Mouse (Mus musculus) urinary bladder, adult 18-20 months (tissue): Measurements from ENCODE around the gene Gpr156.
"Not testable (repeated sequence)": the region's sequence is repeated elsewhere in the genome, so short reads cannot be mapped to it uniquely, and the experiment has no call there.

Source experiments
- DNase-seq, 2 experiments: peaks; one replicate each; pipeline ENCODE4 v3.0.0; 2022; ENCODE audit warnings: low spot score in 2 of 2, mixed read lengths in 2 of 2

The Gpr156 gene

DNA sequence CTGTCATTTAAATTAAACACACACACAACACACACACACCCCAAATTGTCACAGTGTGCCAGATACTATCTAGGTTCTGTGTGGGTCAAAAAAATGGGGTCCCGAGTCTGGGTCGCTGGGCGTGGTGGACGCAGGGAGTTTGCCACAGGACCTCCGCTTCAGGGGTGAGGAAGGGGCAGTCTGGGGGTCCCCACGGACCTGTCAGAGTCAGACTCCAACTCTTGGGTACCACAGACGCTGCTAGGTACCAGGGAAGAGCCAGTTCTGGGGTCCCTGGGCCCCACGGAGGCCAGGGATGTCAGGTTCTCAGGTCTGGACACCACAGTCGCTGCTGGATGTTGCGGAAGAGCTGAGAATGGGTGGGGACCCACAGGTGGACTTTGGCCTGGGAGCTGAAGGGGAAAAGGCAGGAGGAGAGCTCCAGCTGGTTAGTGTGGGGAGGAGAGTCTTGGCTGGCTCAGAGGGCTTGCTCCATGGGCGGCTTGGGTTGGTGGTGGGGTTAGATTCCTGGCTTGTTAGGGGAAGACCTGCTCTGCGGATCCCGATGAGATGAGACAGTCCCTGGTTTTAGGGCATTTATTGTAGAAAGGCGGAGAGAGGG, 39.9 kb downstream of the Gpr156 start:
- DNase-seq = no peak

- DNase-seq = no peak
These were observed 40.5 kb downstream of the Gpr156 start for GRCm38 (mm10) chr16:37956751-37957150.

GRCm38 (mm10) chr16:37962696-37963095, 46.4 kb downstream of the Gpr156 start:
- DNase-seq = not testable (repeated sequence)

DNA sequence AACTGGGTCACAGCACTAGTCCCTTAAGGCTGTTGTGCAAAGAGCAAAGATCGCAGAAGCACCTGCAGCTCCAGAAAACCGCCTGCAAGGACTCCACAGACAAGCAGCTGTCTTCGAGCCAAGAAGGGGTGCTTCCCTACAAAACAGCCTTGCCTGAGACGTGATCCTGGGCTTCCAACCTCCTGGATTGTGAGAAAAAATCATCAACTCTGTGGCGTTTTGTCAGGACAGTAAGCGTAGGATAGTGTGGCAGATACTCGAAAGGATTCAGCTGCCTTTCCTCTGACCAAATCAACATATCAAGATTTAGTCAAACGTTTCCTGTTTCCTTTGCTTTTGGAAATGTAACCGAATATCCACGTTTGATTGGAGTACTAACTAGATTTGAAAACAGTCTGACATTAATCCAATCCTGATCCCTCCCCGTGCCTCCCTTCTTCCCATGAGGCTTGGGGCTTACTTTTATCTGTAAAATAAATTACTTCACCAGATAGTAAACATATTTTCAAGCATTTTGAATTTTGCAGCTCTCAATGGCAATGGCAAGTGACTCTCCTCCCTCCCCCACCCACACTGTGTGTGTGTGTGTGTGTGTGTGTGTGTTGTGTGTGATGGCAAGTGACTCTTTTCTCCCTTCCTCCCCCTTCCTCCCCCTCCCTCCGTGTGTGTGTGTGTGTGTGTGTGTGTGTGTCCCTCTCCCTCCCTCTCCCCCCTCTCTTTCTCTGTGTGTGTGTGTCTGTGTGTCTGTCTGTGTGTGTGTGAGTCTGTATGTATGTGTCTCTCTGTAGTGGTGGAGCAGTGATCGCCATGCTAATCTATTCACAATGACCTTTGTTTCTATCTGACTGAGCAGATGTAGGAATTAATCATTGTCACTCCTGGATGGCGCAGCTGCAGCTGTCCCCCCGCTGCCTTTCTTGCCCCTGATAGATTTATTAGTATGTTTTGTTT, 47.3 kb downstream of the Gpr156 start:
- no peak for DNase-seq

GRCm38 (mm10) chr16:37964380-37965070, 48.2 kb downstream of the Gpr156 start:
- DNase-seq = no peak

GRCm38 (mm10) chr16:37966871-37967270, 50.6 kb downstream of the Gpr156 start:
- DNase-seq = no peak

DNA sequence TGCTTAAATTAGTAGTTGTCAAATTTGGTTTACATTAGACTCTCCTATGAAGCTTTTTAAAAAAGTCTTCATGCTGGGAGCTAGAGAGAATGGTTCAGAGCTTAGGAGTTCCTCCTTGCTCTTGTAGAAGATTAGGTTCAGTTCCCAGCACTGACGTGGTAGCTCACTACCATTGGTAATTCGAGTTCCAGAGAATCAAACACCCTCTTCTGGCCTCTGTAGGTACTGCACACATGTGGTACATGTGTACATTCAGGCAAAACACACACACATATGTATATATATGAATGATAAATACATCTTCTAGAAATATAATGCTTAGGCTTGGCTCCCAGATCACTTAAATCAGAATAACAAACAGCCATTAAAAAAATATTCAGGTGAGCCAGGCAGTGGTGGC, 51.1 kb downstream of the Gpr156 start:
- DNase-seq = no peak

- DNase-seq = no peak
These were observed 55.2 kb downstream of the Gpr156 start for GRCm38 (mm10) chr16:37971522-37971921.

- no peak for DNase-seq
These were observed 56.1 kb downstream of the Gpr156 start for GRCm38 (mm10) chr16:37972357-37972756.

- not testable (repeated sequence) for DNase-seq
These were observed 56.9 kb downstream of the Gpr156 start for GRCm38 (mm10) chr16:37973239-37973638.

GRCm38 (mm10) chr16:37973855-37974519, 57.7 kb downstream of the Gpr156 start:
- DNase-seq = no peak

DNA sequence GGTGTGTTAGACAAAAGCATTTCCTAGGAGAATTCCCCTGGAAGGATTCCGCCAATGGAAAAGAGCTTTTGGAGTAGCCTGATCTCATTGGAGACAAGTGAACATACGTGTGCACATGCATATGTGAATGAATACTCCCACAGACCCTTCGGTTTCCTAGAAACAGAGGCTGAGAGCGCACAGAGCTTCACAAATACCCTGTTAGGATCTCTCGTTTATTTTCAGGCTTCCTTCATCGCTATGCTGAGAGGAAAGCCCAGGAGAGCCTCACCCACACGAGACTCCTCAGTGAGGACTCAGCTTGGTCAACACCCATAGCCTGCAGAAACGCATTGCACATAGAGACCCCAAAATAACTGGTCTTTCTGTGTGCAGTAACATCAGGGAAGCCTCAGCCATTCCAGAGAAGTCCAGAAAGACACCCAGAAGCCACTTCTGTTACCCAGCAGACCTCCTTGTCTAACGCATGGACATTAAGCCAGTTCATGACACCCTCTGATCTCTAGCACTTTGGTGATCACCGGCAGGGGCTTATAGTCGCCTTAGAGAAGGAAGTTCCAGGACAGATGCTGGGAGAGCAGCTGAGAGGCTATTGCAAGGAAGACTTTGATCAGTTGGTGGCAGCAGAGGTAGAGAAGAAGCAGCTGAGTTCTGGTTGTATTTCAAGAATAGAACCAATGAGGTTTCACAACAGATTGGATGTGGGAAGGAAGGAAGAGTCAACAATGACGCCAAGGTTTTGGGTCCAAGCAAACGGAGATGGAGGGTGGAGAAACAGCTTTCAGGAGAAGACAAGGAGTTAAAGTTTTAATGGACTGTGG, 58.4 kb downstream of the Gpr156 start:
- DNase-seq = no peak

DNA sequence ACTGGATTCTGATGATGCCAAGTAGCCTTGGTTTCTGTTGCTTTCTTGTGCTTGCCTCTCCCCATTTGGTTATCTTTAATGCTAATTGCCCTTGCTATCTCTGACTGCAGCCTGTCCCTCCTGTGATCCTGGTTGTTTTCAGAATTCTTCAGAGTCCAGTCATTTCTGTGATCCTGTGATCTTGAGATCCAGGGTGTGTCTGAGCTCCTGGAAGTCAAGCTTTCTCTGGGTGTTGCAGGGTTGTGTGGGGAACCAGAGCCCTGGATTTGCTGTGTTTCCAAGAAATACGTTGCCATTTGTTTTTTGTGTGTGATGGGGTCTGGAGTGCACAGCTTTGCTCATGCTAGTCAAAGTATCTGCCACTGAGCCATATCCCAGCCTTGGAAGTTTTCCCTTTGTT, 65.6 kb downstream of the Gpr156 start:
- DNase-seq = no peak

DNA sequence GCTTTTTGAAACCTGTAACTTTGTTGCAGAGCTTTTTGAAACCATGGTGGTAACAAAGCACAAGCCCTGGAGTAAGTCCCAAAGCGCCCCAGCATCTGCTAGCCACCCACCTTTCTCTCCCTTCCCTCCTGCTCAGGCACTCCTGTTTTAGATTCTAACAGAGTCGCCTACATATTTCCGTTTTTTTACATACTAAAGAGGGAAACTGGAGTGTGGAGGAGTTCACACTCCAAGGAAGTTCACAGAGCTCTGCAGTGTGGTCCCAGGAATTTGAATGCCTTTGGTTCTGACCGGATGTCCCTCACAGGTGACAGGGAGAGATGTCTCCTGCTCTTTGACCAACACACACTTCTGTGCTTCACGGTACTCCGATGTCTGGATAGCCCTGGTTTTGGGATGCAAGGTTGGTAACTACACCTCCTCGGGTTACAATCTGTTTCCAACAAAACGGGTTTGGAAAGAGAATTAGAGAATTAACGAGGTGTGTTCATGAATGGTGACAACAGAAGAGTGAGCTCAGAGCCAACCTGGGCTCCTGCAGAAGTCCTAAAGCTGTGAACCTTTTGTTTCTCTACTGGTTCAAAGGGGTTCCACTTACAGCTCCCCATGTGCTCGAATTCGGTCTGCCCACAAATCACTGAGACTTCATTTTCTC, 72.0 kb downstream of the Gpr156 start:
- DNase-seq = no peak

- no peak for DNase-seq
These were observed 73.5 kb downstream of the Gpr156 start for GRCm38 (mm10) chr16:37989796-37990195.

DNA sequence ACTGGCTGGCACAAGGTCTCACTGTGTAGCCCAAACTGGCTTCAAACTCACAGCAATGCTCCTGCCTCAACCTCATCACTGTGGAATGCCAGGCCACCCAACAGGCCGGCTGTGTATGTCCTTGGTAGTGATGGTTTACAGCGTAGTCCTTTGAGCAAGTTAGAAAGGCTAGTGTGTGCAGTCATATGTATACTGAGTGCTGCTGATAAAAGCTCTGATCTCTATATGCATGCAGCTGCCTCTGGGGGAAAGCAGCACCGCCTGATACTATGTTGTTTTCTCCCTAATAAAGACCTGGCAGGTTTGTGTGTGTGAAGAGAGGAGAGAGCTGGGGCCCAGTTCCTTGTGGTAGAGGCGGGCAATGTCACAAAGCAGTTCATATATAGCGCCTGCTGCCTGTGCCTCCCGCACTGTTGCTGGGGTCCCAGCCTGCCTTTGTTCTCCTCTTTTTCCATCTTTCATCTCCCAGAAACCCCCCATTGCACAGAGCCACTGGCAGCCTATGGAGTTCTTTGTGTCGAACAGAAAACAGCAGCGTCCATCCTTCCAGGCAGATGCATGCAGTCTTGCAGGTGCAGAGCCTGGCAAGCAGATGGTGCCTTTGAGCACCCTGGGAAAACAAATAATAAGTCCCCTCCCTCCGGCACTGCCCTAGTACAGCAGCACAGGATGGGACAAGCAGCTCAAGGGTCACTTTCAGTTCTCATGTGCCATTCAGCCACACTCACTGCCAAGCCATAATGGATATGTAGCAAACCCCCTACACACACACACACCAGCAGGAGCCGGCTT, 74.5 kb downstream of the Gpr156 start:
- DNase-seq = peak; percentile 23 to 50

- DNase-seq = no peak
These were observed 76.5 kb downstream of the Gpr156 start for GRCm38 (mm10) chr16:37992806-37993205.

DNA sequence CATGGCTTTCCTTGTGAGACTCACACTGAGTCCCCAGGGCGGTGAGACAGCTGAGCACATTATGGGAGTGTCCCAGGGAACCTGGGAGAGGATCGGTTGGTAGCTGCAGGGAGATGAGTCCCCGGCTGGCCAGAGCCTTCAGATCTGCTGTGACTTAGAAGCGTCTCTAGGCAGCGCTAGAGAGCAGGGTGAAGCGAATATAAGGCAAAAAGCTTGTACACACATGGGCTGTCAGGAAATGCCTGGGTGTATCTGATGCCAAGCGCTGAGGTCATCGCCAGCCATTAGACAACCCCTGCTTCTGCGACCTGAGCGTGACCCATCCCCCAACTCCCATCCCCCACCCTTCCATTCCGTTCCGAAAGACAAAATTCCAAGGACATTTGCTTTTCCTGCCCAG, 78.4 kb downstream of the Gpr156 start:
- DNase-seq = peak; percentile 42 to 47

- no peak for DNase-seq
These were observed 81.5 kb downstream of the Gpr156 start for GRCm38 (mm10) chr16:37997771-37998170.

- no peak for DNase-seq
These were observed 83.5 kb downstream of the Gpr156 start for GRCm38 (mm10) chr16:37999762-38000161.
